Mouse (Mus musculus) layer of hippocampus, adult 2 months (tissue): Measurements from ENCODE around the gene Fignl1. TPM values are rescaled to one million over a fixed set of nuclear protein-coding genes. Genes with fewer than 3 reads are reported as not detected.

Experiments
- DNase-seq, 2 experiments: peaks; one replicate each; pipeline ENCODE4 v3.0.0; 2022; ENCODE audit warnings: low spot score in 2 of 2
- H3K27ac ChIP-seq: fragments of 200-600 bp; 2 replicates; pipeline ENCODE4 v1.8.1; 2022
- H3K4me3 ChIP-seq: fragments of 200-600 bp; 2 replicates; pipeline ENCODE4 v1.8.1; 2022; ENCODE audit warnings: mild to moderate bottlenecking
- CTCF ChIP-seq: fragments of 200-600 bp; conservative IDR thresholded peaks from 2 replicates; pipeline ENCODE4 v1.8.1; 2022; ENCODE audit warnings: antibody characterized with exemption, mild to moderate bottlenecking, moderate library complexity
- total RNA-seq, 2 experiments: library from RNA; stranded (reverse); gene quantifications; 2 replicates each; pipeline ENCODE4 v1.2.3; 2021

Fignl1 gene
- total RNA-seq, 2 experiments from 2014 or later, result 0.61 to 0.67 TPM

- TF ChIP-seq CTCF, result no peak
- DNase-seq, result no peak
- no peak overlapping the region for H3K4me3 ChIP-seq
Measured at GRCm38 (mm10) chr11:11758121-11758520, 50.6 kb downstream of the Fignl1 start.

GRCm38 (mm10) chr11:11752859-11753258, 55.9 kb downstream of the Fignl1 start:
- no peak overlapping the region for H3K4me3 ChIP-seq
- no peak for DNase-seq
- TF ChIP-seq CTCF, result no peak
- H3K27ac ChIP-seq, result no peak overlapping the region

More at GRCm38 (mm10) chr11:11758121-11758520, 50.6 kb downstream of the Fignl1 start:
- no peak overlapping the region for H3K27ac ChIP-seq

- TF ChIP-seq CTCF, result no peak
- H3K27ac ChIP-seq, result no peak overlapping the region
- no peak for DNase-seq
- H3K4me3 ChIP-seq, result no peak overlapping the region
Measured at GRCm38 (mm10) chr11:11751091-11751490, 57.7 kb downstream of the Fignl1 start.

DNA sequence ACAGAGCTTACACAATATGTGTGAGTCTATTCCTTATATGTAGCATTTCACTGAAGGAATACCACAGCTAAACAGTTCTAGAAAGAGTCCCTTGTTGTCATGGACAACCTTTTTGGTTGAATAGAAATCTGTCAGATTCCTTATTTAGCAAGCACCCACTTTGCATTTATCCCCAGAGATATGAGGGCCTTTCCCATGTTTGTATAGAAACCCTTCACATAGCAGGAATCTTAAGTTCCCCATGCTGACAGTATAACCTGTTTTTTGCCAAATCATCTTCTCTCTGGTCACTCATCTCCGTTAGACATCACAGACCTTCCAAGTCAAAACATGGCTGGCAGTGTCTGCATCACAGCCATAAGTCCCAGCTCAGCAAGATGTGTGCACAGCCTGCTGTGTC, 64.5 kb downstream of the Fignl1 start:
- TF ChIP-seq CTCF, result no peak
- no peak overlapping the region for H3K27ac ChIP-seq
- no peak overlapping the region for H3K4me3 ChIP-seq
- no peak for DNase-seq

DNA sequence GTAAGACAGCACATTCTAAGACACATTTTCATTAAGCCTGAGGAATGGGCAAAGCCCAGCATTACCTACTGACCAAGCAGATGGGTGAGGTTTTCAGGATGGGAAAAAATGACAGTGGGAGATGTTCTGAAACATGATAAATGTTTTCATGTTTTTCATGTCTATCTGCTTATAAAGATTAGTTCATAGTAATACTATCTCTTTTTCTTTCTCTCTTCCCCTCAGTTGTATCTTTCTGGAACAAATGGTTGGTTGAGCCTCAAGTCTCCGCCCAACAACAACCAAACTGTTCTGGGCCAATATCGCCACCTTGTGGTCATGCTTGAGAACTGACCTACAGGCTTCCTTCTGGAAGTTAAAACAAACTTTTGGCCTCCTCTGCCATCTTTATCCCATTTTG, 66.1 kb downstream of the Fignl1 start:
- TF ChIP-seq CTCF, result peak; percentile 67
- Histone ChIP-seq H3K27ac (no peak overlapping the region), H3K4me3 (no peak overlapping the region)
- DNase-seq, result no peak

- DNase-seq, result no peak
Measured at GRCm38 (mm10) chr11:11741574-11741973, 67.2 kb downstream of the Fignl1 start.

DNA sequence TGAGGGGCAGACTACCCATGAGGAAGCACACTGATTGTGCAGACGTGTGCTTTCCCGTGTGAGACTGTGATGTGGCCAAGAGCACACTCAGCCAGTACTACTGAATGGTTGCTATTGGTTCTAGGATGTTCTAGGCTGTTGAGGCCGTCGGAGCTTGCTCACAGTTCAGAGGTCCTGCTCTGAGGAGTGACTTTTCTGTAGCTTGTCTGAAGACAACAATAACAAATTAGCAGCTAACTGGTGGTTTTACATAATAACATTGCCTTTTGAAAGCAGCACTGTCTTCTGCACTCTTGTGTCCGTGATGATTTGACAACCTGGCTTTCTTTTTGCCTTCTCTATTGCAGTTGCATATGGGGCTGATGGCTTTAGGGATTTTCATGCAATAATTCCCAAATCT, 68.2 kb downstream of the Fignl1 start:
- H3K27ac ChIP-seq, result no peak overlapping the region
- no peak overlapping the region for H3K4me3 ChIP-seq
- no peak for DNase-seq
- TF ChIP-seq CTCF, result no peak

More at GRCm38 (mm10) chr11:11741574-11741973, 67.2 kb downstream of the Fignl1 start:
- TF ChIP-seq CTCF, result no peak
- H3K4me3 ChIP-seq, result no peak overlapping the region
- H3K27ac ChIP-seq, result no peak overlapping the region

DNA sequence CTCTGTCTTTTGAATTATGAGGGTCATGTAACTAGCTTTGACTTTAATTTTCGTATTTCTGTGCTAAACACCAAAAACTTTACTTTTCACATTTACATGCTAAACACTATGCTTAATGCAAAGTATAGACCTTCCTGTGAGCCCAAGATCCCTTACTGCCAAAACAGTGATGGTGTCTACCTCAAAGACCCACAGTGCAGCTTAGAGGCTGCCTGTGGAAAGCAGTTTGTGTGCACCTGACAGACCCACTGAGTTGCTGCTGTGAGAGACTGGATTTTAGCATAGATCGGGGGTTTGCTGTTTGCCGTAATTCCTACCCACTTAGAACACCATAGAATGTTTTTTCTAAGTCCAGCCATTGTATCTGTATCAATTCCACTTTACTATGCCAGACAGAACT, 69.7 kb downstream of the Fignl1 start:
- TF ChIP-seq CTCF, result no peak
- no peak overlapping the region for H3K4me3 ChIP-seq
- no peak overlapping the region for H3K27ac ChIP-seq
- no peak for DNase-seq

DNA sequence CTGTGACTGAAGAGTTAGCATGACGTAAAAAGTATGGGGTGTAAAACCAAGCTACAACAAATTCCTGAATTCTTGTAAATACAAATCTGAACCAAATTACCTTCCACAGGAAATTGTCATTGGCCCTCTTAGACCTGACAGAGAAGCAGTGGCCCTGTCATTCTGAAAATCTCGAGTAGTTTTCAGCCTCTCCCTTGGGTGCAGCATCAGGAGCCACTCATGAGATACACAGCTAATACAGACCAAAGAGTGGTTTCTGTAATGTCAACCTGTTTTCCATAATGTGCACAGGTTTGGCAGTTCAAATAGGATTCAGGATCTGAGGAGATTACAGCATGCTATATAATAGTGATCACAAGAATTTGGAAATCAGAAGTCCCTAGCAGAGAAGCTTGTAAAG, 71.2 kb downstream of the Fignl1 start:
- TF ChIP-seq CTCF, result no peak
- Histone ChIP-seq H3K27ac (no peak overlapping the region), H3K4me3 (no peak overlapping the region)
- DNase-seq, result no peak

Other genes starting within 250 kb of the Fignl1 start
- gene 4930512M02Rik, start 181.1 kb downstream of the Fignl1 start, total RNA-seq, result not detected
- 1 to 10 TPM; 2.6 to 4.0 TPM for gene Ikzf1, start 124.0 kb downstream of the Fignl1 start, total RNA-seq
- gene Ddc, start 89.2 kb upstream of the Fignl1 start, total RNA-seq, result 1 to 10 TPM; 8.1 to 8.9 TPM
- 10 to 100 TPM; 25.0 TPM for gene Grb10, start 229.7 kb upstream of the Fignl1 start, total RNA-seq